Comparison of ENCODE assay signal across 34 mouse cellular contexts in genomic region chr10:63985576-63985975, GRCm38 (mm10). TPM values are rescaled to one million over a fixed set of nuclear protein-coding genes. Genes with fewer than 3 reads are reported as not detected.
DNase-seq lines count a peak whose midpoint lies in the region; ATAC-seq lines count a peak whose summit lies in the region.
"Had no signal": no experiment of that assay in that cellular context is flagged by ENCODE, and none has a peak within 500 bp of the region (broad histone marks: within the 10 kb centered on the region; RNA-seq: fewer than 3 reads in every experiment).

No protein-coding gene starts in this region.

- no peaks in the 10 kb centered on the region for H3K4me1 ChIP-seq in forebrain, embryonic 14.5 days (ENCODE audit: control insufficient read depth, insufficient read depth, low read length)
- H3K4me1 ChIP-seq in forebrain, embryonic 15.5 days, result no peaks in the 10 kb centered on the region
- H3K4me1 ChIP-seq: embryonic facial prominence, embryonic 15.5 days; forebrain, embryonic 12.5 days; hindbrain, embryonic 12.5 days; hindbrain, embryonic 15.5 days had no signal

- H3K27me3 ChIP-seq in forebrain, embryonic 14.5 days (replicated peaks; ENCODE audit: control insufficient read depth, insufficient read depth, low read length), result no peaks in the 10 kb centered on the region
- no peaks in the 10 kb centered on the region for H3K27me3 ChIP-seq in forebrain, embryonic 15.5 days
- H3K27me3 ChIP-seq: CH12.LX; embryonic facial prominence, embryonic 15.5 days; forebrain, embryonic 12.5 days; hindbrain, embryonic 12.5 days; hindbrain, embryonic 15.5 days; Patski had no signal

- WGBS in forebrain, embryonic 14.5 days, result 64% methylated on average over 4 of the region's 4 CpGs
- WGBS in forebrain, embryonic 15.5 days, result 46% methylated on average over 4 of the region's 4 CpGs

- H3K9me3 ChIP-seq in forebrain, embryonic 14.5 days (replicated peaks; ENCODE audit: control insufficient read depth, low read length), result no peaks in the 10 kb centered on the region
- H3K9me3 ChIP-seq in forebrain, embryonic 15.5 days, result no peaks in the 10 kb centered on the region
- H3K9me3 ChIP-seq: embryonic facial prominence, embryonic 15.5 days; forebrain, embryonic 12.5 days; G1E; hindbrain, embryonic 12.5 days; hindbrain, embryonic 15.5 days had no signal

- peak; percentile 80 for DNase-seq in forebrain, embryonic 14.5 days (ENCODE audit: low spot score)
- DNase-seq in frontal cortex, postnatal 14 days (ENCODE audit: low spot score in 2 of 2), result no peak
- DNase-seq in brain, adult 2 months (ENCODE audit: low read depth, low spot score), result peak; percentile 50
- peak; percentile 34 for DNase-seq in brain, embryonic 18.5 days (ENCODE audit: low read depth, low spot score)
- DNase-seq: adrenal gland, postnatal 14 days; B cell, adult 2 months; cerebellum, adult 11-12 months; cerebellum, adult 8-10 months; cerebellum, postnatal 10 days; cerebellum, postnatal 36 days; embryo, embryonic 11 days; gastrocnemius, postnatal 10 days; gastrocnemius, postnatal 36 days; heart, adult 2 months; kidney, adult 2 months had no signal

- H3K36me3 ChIP-seq in forebrain, embryonic 14.5 days (ENCODE audit: control insufficient read depth, insufficient read depth, low read length), result no peaks in the 10 kb centered on the region
- H3K36me3 ChIP-seq in forebrain, embryonic 15.5 days, result no peaks in the 10 kb centered on the region
- H3K36me3 ChIP-seq: embryonic facial prominence, embryonic 15.5 days; forebrain, embryonic 12.5 days; G1E; hindbrain, embryonic 12.5 days; hindbrain, embryonic 15.5 days had no signal

- H3K4me3 ChIP-seq in forebrain, embryonic 14.5 days (ENCODE audit: low read depth, low read length), result no peak overlapping the region
- H3K4me3 ChIP-seq in forebrain, embryonic 15.5 days, result no peak overlapping the region
- H3K4me3 ChIP-seq: embryonic facial prominence, embryonic 15.5 days; forebrain, embryonic 12.5 days; heart, adult 2 months; hindbrain, embryonic 12.5 days; hindbrain, embryonic 15.5 days had no signal

- peak; percentile 37; the same call in 1 of the 2 replicates for ATAC-seq in forebrain, embryonic 14.5 days
- ATAC-seq in forebrain, embryonic 15.5 days (replicated peaks), result no peak
- ATAC-seq in frontal cortex, adult (ENCODE audit: low TSS enrichment), result 0 out of 2 replicates have a peak, but pooled peaks have one; percentile 30
- no peak for ATAC-seq in monocyte, adult 5-6 weeks (replicated peaks; ENCODE audit: insufficient number of reproducible peaks, low FRiP score, low TSS enrichment, poor library complexity, severe bottlenecking)
- ATAC-seq: intestine, postnatal 0 days; Patski had no signal

- no peak overlapping the region for H3K4me2 ChIP-seq in forebrain, embryonic 14.5 days (ENCODE audit: low read length)
- no peak overlapping the region for H3K4me2 ChIP-seq in forebrain, embryonic 15.5 days (replicated peaks)
- H3K4me2 ChIP-seq: embryonic facial prominence, embryonic 15.5 days; forebrain, embryonic 12.5 days; heart, embryonic 11.5 days; hindbrain, embryonic 12.5 days; hindbrain, embryonic 15.5 days had no signal

- H3K27ac ChIP-seq in forebrain, embryonic 14.5 days (ENCODE audit: low read depth, low read length), result no peak overlapping the region
- H3K27ac ChIP-seq in forebrain, embryonic 15.5 days (replicated peaks), result no peak overlapping the region
- H3K27ac ChIP-seq: embryonic facial prominence, embryonic 15.5 days; forebrain, embryonic 12.5 days; heart, adult 2 months; hindbrain, embryonic 12.5 days; hindbrain, embryonic 15.5 days had no signal

- H3K9ac ChIP-seq in forebrain, embryonic 14.5 days (ENCODE audit: low read length), result no peak overlapping the region
- no peak overlapping the region for H3K9ac ChIP-seq in forebrain, embryonic 15.5 days (replicated peaks)
- H3K9ac ChIP-seq: embryonic facial prominence, embryonic 15.5 days; forebrain, embryonic 12.5 days; hindbrain, embryonic 12.5 days; hindbrain, embryonic 15.5 days had no signal

RNA-seq across cellular contexts. Expression of gene Gm10118, which starts 58.3 kb away (rescaled TPM):
- 0.28 and 1.2 TPM in 2 replicates for polyA plus RNA-seq in forebrain, embryonic 14.5 days (2014; fragmentation: Nextera tagmentation; extraction: Ambion mirVana)
- 0.70 and 0.73 TPM in 2 replicates for polyA plus RNA-seq in forebrain, embryonic 15.5 days (2015; fragmentation: Nextera tagmentation; extraction: Ambion mirVana)
- not detected in 3 replicates for total RNA-seq in monocyte, adult 5-6 weeks (2017)
- total RNA-seq: adrenal gland, adult 18-20 months; adrenal gland, postnatal 14 days; adrenal gland, postnatal 4 days; CH12.LX; gastrocnemius, adult 18-20 months; gastrocnemius, postnatal 10 days; gastrocnemius, postnatal 36 days; granulocyte monocyte progenitor cell, adult 5-6 weeks; heart, adult 2 months; heart, postnatal 25 days; hematopoietic stem cell, adult 5-6 weeks had no signal
- polyA plus RNA-seq: embryonic facial prominence, embryonic 11.5 days; G1E; heart, adult 2 months; kidney, adult 2 months; Patski had no signal

Comparison
In these comparisons a context has a peak if more than half of its experiments do, and no peak if none do; other contexts are left out.
1. ATAC-seq: peak in forebrain, embryonic 14.5 days (single experiment) and frontal cortex, adult (single experiment); none in forebrain, embryonic 15.5 days (single experiment) and monocyte, adult 5-6 weeks (single experiment).
2. DNase-seq: peak in forebrain, embryonic 14.5 days (single experiment), brain, adult 2 months (single experiment) and brain, embryonic 18.5 days (single experiment); none in frontal cortex, postnatal 14 days (0 of 2).